Mouse (Mus musculus) bone marrow macrophage, adult 2 months (primary cell): ENCODE data around the gene Hs6st2.

ENCODE experiments used
- CTCF ChIP-seq: IDR thresholded peaks from 2 replicates; pipeline ENCODE4 v1.5.1; 2012; ENCODE audit warnings: low read depth, mild to moderate bottlenecking, low read length, moderate library complexity
- POLR2A ChIP-seq: IDR thresholded peaks from 2 replicates; pipeline ENCODE4 v1.6.1; 2012; ENCODE audit warnings: mild to moderate bottlenecking, low read depth, low read length, borderline replicate concordance

DNA sequence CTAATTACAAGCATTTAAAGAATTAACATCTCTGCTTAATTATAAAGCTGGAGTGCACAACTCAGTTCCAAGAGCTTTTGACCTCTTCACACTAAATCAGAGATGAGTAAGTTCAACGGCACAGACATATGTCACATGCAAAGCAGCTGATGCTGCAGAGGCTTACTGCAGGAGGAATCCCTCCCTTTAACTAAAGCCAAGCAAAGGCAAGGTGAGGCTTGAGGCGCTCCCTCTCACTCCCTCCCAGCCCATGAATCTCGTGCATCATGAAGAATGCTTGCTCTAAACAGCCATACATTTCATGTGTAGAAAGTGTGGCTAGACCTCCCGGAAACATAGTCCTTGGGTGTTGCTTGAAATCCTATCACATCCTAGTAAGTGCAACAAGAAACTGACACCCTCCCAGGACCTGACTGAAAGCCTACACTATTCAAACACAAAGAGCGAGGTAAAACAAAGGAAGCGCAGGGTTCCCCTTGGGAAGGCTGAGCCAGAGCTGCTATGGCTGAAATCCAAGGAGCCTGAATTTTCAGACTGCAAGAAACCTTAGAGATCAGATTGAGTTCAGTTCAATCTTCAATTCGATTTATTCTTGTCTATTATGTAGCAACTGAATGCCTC, 67.2 kb downstream of the Hs6st2 start:
- TF ChIP-seq CTCF (no peak), POLR2A (no peak)
